Mouse (Mus musculus) frontal cortex, postnatal 36 days (tissue): Measurements from ENCODE around the gene Acer3.
A peak's percentile ranks its signal among the peaks of the same experiment; 100 is the strongest.
"Not testable (repeated sequence)": the region's sequence is repeated elsewhere in the genome, so short reads cannot be mapped to it uniquely, and the experiment has no call there.

ENCODE experiments used
- DNase-seq, 2 experiments: peaks; one replicate each; pipeline ENCODE4 v3.0.0; 2022; ENCODE audit warnings: low spot score in 2 of 2

Acer3 gene

DNA sequence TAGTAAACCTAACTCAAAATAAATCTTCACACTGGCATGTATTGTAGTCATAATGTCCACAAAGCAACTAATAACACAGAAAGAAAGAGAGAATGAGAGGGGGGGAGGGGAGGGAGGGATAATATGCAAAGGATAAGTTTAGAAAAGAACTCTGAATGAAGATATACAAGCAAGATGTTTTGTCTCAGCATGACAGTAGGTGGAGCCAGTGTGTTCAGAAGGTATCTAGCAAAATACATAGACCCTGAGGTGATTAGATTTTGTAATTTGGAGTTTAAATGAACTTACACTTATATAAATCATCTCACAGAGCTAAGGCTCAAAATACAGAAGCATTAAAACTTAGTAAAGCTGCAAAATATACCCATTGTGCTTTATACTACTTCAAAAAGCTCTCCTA lies 44.7 kb downstream of the Acer3 start:
- DNase-seq: no peak

- not testable (repeated sequence) for DNase-seq
Observed at GRCm38 (mm10) chr7:98268166-98268565, 52.8 kb downstream of the Acer3 start.

DNA sequence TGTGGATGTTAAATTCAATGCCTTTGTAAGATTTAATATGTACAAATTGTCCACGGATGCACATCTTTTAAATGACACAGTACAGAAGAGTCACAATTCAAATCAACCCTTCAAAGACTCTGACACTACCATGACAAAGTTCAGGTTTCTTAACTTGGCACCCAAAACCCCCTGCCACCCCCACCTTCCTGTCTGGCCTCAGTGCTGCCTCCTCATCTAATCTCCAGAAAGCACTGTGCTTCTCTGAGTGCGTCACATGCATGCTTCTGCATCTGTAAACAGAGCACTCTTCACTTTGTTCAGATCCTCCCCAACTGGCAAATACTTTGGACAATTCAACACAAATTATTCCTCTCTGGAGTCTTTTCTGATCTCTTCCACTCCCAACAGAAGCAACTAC lies 68.5 kb downstream of the Acer3 start:
- DNase-seq: no peak

GRCm38 (mm10) chr7:98236686-98237359 lies 84.2 kb downstream of the Acer3 start:
- DNase-seq: peak; percentile 19 to 61

DNA sequence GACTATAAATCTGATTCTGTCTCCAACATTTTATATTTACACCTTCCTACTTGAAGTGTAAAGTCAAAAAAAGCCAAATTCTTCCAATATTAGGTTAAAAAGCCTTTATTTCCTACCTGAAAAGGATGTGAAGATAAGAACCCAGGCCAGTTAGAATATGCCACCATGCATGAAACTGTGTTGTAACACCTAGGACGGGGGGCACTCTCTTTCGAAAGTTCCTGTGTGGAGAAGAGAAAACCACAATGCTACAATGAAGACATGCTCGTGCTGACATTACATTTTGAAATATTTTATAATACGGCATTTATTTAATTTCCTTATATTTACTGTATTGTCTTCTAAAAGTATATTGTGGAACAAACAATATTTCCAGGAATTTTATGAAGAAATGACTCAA lies 97.2 kb downstream of the Acer3 start:
- DNase-seq: no peak

- no peak for DNase-seq
Observed at GRCm38 (mm10) chr7:98216713-98217112, 104.3 kb downstream of the Acer3 start.

DNA sequence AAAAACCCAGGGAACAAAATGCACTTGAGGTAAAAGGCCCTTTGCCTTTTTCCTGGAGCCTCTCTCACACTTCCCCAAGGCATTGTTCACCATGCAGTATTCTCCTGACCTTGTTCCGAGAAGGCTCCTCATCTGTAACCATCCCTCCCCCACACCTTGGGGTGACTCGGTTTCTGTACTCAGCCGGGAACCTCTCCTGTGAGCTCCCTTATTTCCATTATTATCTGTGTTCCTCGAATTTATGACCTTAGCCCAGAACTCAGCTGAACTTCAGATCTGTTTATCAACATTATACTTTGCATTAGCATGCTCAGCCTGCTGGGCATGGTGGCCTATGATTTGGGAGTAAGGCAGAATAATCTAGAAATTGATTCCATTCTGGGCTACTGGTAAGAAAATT lies 118.1 kb downstream of the Acer3 start:
- DNase-seq: no peak

DNA sequence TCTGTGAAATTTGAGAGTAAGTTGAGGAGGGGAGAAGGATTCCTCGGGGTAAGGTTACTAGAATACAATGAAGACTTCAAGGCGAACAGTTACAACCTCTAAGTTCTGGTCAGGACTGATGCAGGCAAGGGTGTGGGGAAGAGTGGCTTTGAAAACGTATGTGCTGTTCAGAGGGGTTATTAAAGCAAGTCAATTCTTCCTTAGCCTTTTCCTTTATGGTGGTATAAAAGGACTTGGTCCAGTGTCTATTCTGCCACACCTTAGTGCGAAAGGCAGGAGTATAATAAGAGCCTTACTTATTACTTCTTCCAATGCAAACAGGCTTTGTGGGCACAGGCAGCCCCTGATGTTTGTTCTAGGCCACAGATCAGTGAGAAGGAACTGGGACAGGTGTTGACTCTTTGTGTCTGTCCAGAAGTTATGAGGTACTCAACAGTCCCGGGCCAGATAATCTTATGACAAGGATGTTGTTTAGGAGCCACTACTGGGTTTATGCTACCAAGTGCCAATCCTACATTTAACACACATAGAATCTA lies 119.4 kb downstream of the Acer3 start:
- DNase-seq: no peak

- DNase-seq: no peak
Observed at GRCm38 (mm10) chr7:98200396-98200795, 120.6 kb downstream of the Acer3 start.

DNA sequence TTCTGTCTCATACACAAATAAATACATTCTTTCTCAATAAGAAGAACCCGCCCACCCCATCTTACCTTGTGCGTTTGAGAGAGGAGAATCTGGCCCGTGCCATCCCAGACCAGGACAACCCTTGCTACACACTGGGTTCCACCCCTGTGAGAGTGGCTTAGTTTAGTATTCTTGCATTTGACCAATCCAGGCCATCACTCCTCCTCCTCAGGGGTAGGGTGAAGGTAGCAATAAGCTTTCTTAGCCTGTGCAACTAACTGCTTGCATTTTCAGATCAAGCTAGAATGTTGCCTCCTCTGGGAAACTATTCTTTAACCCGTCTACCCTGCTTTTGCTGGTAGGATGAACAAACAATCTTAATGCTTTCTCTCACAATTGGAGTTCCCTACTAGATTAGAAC lies 121.6 kb downstream of the Acer3 start, which contains the start of gene B3gnt6:
TSS of gene B3gnt6 (minus strand) at position 101 of the 400 bp plus-strand sequence.
- DNase-seq: no peak

- DNase-seq: no peak
Observed at GRCm38 (mm10) chr7:98195151-98195801, 125.7 kb downstream of the Acer3 start.

GRCm38 (mm10) chr7:98194026-98194792 lies 126.8 kb downstream of the Acer3 start:
- peak; percentile 29 to 36 for DNase-seq

DNA sequence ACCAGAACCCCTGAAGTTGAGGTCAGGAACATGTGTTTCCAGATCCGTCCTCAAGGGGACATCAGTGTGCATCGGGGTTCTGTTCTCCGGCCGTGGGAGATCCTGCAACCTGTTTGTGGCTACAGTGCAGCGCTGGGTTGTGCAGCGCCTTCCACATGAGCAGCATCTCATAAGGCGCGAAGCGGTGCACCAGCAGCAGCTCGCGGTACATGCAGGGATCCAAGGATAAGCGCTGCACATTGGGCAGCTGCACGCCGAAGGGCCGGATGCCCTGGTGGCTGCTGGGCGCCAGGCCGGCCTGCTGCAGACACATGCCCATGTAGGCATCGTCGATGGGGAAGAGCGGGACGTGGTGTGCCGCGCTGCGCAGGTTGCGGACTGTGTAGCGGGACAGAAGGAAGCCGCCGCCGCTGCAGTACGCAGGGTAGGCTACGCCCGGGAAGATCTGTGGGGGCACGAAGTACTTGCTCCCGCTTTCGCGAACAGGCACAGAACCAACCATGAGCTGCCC lies 127.4 kb downstream of the Acer3 start:
- peak; percentile 13 to 20 for DNase-seq

GRCm38 (mm10) chr7:98191571-98192250 lies 129.3 kb downstream of the Acer3 start:
- no peak for DNase-seq

DNA sequence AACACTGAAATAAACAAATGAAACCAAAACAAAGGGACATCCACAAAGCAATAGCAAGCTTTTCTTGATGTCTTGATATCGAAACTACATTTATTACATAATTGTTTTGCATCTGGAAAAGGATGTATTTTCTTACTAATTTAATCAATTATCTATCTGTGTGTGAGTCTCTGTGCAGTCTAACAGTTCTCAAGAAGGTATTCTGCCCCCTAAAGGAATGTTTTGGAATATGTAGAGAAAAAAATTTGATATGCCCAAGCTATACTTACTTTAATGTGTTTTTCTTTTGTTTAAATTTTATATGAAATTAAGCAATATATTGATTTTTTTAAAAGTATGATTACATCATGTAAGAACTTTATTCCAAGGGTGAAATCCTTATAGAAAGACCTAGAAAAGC lies 130.4 kb downstream of the Acer3 start:
- no peak for DNase-seq

GRCm38 (mm10) chr7:98189745-98190144 lies 131.3 kb downstream of the Acer3 start:
- no peak for DNase-seq

GRCm38 (mm10) chr7:98188680-98189079 lies 132.3 kb downstream of the Acer3 start:
- no peak for DNase-seq

- no peak for DNase-seq
Observed at GRCm38 (mm10) chr7:98188238-98188637, 132.8 kb downstream of the Acer3 start.

DNA sequence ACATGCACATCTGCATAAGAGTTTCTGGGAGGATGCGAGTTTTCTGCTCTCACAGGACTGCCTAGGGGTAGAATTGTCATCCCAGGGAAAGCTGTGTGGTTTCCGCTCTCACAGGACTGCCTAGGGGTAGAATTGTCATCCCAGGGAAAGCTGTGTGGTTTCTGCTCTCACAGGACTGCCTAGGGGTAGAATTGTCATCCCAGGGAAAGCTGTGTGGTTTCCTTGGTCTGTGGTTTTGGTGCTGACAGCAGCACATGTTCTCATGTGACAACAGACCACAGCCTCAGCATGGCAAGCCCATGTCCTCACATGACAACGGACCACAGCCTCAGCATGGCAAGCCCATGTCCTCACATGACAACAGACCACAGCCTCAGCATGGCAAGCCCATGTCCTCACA lies 133.7 kb downstream of the Acer3 start:
- DNase-seq: not testable (repeated sequence)

DNA sequence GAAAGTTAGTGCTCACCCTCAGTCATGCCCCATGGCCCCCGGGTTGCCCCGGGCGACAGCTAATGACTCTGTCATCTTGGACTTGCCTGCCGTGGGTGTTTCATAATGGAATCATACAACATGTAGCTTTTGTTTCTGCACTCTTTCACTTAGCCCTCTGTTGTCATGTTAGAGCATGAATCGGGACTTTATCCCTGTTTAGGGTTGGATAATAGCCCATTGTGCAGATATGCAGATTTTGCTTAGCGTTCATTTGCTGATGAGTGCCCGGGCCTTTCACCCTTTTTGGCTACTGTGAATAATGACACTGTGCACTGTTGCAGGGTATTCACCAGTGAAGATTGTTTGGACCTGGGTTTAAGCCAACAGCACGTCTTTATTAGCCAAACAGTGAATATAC lies 134.4 kb downstream of the Acer3 start:
- DNase-seq: no peak

DNA sequence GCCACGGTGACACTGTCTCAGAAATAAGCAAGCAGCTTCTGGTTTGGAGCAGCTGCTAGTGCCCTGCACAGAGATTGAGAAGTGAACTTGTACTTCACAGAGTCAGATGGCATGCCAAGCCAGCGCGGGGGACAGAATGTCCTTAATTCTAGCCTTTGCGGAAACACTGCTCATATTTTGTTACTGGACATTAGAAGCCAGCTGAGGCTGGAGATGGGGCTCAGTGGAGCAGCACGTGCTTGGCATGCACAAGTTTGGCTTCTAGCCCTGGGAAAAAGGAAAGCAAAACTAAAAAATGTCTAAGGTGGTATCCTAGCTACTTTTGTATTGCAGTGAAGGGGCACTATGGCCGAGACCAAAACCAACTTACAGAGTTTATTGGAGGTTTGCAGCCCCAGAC lies 135.7 kb downstream of the Acer3 start:
- DNase-seq: no peak
